Mouse (Mus musculus) CD4-positive helper T cell, adult 2 months (primary cell): ENCODE measurements around the gene Lrch4.

ENCODE experiments used
- DNase-seq: peaks from one replicate; pipeline ENCODE4 v3.0.0-alpha.2; 2012; ENCODE audit warnings: low read depth, missing footprints, low spot score

Gene Lrch4

GRCm38 (mm10) chr5:137686127-137686790 is 57.3 kb downstream of the Lrch4 start:
- peak; percentile 46 for DNase-seq

GRCm38 (mm10) chr5:137689974-137690373 is 61.1 kb downstream of the Lrch4 start:
- DNase-seq: no peak

GRCm38 (mm10) chr5:137690531-137690930 is 61.6 kb downstream of the Lrch4 start:
- DNase-seq: no peak
